Mouse (Mus musculus): ENCODE data around the gene Slc24a5. TPM values are rescaled to one million over a fixed set of nuclear protein-coding genes. Genes with fewer than 3 reads are reported as not detected.
"Not testable (repeated sequence)": the region's sequence is repeated elsewhere in the genome, so short reads cannot be mapped to it uniquely, and the experiment has no call there.

Gene Slc24a5
- total RNA-seq (2021), result not detected in 2 replicates
- long read RNA-seq, partial matches to known transcripts, result 0 of 4 reads
- long read RNA-seq, other reads (novel, unspliced or antisense), result 4 of 4 reads

DNA sequence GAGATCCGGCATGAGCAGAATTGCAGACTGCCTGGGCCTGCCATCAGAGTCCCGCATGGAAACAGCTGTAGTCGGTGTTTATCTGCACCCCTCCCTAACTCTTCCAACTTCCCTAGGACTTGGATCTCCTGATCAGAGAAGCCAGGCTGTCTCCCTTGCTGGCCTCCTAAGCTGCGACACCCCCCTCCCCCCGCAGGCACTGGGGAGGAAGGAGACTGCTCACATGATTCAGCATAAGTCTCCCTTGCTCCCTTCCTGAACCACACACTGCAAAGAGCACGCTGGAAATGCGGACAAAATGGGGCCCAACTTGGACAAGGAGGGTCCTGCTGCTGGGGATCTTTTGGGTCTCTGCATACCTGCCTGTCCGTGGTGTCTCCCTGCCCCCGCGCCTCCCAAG is at the start of gene Slc24a5:
Gene Slc24a5 (plus strand): TSS at position 231 of the 400 bp plus-strand sequence.
- no peak for DNase-seq

DNA sequence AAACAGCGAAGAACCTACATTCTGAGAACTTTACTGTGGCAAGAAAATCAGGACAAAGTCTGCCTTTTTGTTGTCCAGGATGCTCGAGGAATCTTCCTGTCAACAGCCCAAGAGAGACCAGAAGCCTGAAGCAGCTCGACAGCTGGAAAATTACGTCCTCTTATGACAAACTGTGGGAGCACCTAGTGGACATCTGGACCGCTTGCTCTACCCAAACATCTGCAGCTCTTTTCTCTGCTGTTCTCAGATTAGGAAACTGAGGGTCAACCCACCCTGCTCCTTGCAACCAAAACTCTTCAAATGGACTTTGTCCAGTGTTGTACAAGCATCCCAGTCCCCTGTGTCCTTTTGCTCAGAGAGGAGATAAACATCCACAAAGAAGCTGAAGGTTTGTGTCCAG is 43.5 kb upstream of the Slc24a5 start:
- DNase-seq, result no peak

DNA sequence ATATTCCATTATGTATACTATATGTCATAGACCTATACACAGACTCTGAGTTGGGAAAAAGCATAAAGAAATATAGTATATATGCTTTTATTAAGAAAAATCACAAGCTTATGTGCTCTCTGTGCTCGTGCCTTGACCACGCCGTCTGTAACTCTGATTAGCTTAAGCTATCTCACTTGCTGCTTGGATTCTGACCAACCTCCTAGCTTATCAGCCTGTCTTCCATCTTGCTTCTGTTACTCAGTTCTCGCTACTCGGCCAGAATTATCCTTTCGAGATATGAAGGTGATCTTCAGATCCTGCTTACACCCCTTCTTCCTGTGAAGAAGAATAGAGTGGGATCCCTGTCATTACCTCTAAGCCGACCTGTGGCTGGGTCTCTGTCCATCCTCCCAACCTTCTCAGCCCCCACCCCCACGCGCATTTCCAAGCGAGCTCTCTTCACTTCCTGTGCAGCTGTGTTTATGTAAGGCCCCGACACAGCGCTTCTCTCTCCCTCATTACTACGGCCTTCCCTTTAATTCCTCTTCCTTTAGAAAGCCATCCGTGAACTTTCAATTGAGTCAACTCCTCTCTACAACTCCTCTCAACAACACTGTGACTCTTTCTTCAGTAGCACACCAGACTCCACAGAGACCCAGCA is 41.4 kb upstream of the Slc24a5 start:
- no peak for DNase-seq

DNA sequence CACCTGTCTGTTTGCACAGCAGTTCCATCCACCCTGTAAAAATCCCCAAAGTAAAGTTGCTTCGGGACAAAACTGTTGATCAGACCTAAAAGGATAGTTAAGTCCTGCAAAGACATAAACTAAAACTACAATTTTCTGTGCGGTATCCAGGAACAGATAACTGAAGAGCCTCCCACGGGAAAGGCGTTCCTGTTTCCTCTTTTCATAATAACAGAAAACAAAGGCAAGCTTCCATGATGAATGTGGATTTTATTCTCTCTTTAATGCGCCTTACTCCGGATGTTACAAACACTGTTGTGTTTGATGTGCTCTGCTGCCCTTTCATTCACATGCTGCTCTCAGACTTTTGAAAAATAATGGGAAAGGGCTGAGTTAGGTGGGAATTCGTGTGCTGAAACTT is 37.3 kb upstream of the Slc24a5 start:
- DNase-seq, result no peak

DNA sequence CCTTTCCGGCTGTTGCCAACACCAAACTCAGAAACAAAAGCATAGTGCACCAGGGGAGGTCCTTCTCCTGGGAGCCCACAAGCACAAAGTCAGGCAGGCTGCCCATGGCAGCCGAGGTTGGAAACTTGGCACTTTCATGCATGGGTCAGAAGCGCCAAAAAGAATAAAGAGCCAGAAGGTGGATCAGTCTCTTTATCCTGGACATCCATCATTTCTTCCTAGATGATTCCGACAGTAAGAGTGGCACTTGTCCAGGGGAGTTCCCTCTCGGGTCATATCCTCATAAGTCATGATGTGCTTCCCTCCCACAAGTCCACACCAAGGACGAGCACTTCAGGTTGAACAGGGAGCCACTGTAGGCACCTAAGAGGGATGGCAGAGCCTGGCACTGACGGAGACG is 36.8 kb upstream of the Slc24a5 start:
- no peak for DNase-seq

DNA sequence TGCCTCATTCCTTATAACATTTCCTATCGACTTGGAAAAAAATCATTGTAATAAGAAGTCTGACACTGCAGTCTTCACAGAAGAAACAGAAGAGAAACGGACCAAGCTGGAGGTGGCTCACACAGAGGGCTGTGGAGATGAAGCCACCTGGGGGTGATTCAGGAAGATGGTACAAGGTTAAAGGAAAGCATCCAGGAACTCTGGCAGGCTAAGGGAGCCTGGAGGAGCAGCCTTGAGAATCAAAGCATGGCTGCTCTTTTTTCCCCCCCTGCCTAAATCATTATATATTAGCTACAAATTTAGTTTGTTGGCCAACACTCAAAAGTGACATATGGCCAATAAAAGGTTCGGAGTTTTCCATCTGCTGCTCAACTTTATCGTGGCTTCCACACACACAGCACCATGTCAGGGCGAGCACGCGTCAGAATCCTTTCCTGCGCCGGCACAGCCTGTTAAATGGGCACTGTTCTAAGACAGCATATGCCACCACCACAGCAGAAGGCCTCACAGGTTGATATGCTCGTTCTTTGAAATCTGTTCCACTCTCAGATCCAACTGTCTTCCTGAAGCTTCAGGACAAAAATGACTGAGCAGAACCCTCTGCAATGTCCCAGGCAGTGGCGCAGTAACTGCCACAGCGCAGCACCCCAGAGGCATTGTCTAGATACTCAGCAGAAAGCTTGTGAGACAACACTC is 36.2 kb upstream of the Slc24a5 start:
- DNase-seq, result no peak

DNA sequence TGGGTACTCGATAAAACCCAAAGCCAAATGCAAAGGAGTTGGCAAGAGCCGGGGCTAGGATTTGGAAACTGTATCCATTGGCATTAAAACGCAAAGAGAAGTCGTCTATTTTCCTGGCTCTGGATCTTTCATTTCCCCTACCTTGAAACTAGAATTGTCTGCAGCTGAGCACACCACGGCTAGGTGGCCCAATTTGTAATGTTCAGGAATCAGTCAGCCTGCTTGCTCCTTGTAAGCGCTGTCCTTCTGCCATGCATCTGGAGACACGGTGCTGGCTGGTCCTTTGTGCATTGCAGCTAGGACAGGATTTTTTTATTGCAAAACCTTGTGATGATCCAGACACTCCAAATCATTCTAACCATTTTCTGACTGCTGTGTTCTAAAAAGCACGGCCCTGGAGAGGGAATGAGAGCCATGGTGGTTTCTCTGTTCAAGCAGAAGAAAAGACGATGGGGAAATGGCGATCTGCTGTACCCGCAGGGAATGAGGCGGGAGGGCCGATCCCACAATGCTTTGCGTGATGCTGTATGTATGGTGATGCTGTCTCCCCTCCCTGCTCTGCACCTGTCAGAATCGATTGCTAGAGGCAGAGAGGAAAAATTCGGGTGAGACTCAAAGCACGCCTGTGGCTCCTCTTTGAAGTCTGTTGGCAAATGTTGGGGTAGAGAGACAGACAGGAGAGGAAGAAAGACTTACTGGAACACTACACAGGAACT is 35.5 kb upstream of the Slc24a5 start:
- DNase-seq, result no peak

- DNase-seq, result no peak
Observed at GRCm38 (mm10) chr2:125033042-125033743, 34.7 kb upstream of the Slc24a5 start.

GRCm38 (mm10) chr2:125055316-125055903 is 12.5 kb upstream of the Slc24a5 start:
- DNase-seq, result no peak

GRCm38 (mm10) chr2:125057250-125057815 is 10.6 kb upstream of the Slc24a5 start:
- DNase-seq, result peak; percentile 12

DNA sequence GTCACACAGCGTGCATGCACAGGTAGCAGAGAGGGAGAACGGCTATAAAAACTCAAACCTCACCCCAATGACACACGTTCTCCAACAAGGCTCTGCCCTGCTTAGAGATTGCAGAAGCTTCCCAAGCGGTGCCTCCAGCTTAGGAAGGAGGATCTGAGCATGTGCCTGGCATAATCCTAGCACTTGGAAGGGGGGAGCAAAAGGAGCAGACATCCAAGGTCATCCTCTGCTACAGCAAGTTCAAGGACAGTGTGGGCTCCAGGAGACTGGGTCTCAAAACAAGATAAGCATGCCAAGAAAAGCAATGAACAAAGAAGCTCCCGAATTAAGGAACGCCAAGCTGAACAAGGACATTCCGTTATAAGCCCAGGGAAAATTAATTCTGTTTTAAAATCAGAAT is 6.5 kb upstream of the Slc24a5 start:
- no peak for DNase-seq

DNA sequence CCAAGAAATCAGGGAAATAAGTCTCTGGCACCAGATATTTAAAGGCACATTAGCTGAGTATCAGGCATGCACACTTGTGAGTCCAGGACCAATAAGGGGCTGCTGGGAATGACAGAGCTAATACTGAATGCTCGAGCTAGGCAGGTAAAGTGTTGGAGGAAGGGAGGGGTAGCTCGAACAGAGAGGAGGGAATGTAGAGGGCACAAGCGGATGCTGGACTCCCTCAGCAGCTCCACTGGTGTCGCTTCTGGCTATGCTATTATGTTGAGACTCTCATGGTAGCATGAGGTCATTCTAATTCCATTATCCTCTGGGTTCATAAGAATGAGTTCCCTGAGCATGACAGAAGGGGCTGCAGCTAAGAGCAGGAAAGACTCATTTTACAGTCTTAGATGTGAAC is 5.0 kb upstream of the Slc24a5 start:
- DNase-seq, result no peak

DNA sequence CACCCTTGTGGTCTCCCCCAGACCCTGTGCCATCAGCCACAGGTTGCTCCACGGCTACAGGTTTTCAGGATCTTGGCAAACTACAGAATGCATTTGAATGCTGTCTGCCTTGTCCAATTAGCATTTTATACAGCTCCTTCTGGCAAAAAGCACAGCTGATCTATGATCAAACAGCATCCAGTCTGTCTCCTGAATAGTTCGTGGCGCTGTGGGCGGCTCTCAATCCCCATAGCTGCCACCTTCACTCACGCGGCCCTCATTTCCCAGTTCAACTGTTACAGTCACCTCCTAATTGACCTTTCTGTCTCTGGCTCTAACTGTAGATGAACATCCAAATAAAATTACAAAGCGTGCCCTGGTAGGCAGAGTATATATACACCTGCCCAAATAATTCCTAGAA is 551 bp upstream of the Slc24a5 start:
- DNase-seq, result no peak

GRCm38 (mm10) chr2:125068696-125069095 is 772 bp downstream of the Slc24a5 start:
- DNase-seq, result no peak

DNA sequence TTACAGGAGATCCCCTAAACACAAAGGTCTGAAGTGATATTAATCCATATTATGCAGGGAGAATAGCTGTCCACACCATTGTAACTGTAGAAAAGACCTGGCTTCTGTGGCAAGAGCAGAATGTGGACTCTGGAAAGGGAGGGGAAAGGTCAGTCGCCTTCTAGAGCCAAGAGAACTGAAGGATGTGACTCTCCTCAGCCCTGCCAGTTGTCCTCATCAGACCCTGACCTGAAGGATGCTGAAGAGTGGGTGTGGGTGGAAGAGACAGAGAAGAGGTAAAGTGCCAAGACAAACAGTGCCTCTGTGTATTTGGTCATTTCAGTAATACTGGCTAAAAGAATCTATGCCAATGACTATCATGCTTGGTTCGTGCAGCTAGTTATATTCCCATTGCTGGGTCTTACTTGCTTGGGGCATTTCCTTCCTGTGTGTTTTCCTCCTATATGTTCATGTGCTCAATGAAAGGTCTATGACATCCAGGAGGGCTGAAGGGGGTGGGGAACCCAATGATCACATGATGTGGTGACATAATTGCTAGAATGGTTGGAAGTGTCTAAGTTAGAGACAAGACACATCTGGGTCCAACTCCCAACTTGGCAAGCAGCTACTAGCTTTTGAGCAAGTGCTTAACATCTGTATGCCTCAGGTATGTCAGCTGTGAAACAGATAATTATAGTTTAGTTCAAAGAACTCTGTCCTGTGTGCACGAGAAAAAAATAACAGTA is 5.3 kb downstream of the Slc24a5 start:
- DNase-seq, result no peak

DNA sequence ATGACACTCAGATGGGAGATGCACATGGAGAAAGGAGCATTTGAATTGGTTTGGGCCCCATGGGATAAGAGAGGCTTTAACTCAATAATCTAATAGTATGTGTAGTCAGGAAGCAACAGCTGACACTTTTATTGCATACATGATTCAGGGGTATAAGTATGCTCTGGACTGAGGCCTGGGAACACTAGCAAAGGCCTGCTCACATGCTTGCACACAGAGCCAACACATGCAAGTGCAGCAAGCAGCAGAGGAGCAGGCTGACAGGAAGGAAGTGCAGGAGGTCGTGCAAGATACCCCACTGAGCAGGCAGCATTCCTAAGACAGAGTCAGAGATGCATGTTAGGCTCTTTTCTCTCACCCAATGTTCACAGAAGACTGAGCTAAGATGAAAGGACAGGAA is 16.0 kb downstream of the Slc24a5 start:
- DNase-seq, result no peak

DNA sequence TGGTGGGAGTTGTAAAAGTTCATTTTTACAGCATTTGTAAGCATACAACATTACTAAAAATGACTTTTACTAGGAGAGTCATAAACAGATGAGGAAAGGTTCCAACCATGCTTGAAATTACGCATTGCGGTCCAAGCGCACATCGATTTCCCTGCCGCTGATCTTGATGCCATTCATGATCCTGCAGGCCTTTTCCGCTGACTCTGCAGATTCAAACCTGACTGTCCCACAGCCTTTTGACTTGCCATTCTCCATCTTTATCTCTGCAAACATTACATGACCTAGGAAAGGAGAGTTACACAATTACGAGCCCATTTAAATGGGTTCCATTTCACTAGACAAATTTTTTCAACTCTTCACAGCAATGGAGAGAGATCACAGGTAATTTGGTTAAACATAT is 20.8 kb downstream of the Slc24a5 start:
- no peak for DNase-seq

GRCm38 (mm10) chr2:125092123-125092522 is 24.2 kb downstream of the Slc24a5 start:
- DNase-seq, result not testable (repeated sequence)

DNA sequence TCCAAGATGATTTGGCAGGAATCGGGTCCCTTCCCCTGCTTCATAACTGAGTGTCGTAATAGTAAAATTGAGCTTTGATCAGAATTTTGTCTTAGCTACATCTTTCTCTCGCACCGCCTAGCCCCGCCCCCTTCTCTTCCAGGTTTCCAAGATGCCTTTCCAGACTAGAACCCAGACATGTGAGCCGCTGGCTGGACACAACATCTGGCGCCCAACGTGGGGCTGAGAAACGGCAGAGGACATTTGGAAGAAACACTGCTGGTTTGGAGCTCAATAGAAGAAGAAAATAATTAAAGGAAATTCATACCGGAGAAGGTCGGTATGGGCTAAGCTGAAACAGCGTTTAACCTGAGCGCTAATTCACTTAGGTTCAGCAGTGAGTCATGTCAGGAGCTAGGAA is 36.6 kb downstream of the Slc24a5 start:
- DNase-seq, result not testable (repeated sequence)

DNA sequence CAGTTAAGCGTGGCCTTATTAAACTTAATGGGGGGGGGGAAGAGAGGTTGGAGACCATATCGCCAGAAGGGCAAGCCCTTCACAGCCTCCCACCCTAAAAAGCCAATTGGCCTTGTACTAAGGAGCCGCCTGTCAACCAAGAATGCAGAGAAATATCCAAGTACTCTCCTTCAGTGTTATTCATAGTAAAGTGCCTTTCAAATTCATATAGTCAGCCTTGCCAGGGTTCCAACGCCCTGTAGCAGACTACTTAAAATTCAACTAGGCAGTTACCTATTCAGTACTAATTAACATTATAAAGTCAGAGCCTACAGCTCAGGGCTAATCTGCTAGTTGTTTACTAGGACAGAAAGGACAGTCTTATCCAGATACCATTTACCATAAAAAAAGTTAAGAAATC is 38.6 kb downstream of the Slc24a5 start:
- not testable (repeated sequence) for DNase-seq
